Mouse (Mus musculus) CD4-positive, CD25-positive, alpha-beta regulatory T cell, adult 2 months (primary cell): ENCODE results near the gene Plekhg5.
A peak's percentile ranks its signal among the peaks of the same experiment; 100 is the strongest.

Experiments used
- DNase-seq: peaks from one replicate; pipeline ENCODE4 v3.0.0-alpha.2; 2012; ENCODE audit warnings: low read depth, low spot score

Plekhg5 gene

GRCm38 (mm10) chr4:152125161-152126025 is 53.1 kb downstream of the Plekhg5 start:
- peak; percentile 74 for DNase-seq

DNA sequence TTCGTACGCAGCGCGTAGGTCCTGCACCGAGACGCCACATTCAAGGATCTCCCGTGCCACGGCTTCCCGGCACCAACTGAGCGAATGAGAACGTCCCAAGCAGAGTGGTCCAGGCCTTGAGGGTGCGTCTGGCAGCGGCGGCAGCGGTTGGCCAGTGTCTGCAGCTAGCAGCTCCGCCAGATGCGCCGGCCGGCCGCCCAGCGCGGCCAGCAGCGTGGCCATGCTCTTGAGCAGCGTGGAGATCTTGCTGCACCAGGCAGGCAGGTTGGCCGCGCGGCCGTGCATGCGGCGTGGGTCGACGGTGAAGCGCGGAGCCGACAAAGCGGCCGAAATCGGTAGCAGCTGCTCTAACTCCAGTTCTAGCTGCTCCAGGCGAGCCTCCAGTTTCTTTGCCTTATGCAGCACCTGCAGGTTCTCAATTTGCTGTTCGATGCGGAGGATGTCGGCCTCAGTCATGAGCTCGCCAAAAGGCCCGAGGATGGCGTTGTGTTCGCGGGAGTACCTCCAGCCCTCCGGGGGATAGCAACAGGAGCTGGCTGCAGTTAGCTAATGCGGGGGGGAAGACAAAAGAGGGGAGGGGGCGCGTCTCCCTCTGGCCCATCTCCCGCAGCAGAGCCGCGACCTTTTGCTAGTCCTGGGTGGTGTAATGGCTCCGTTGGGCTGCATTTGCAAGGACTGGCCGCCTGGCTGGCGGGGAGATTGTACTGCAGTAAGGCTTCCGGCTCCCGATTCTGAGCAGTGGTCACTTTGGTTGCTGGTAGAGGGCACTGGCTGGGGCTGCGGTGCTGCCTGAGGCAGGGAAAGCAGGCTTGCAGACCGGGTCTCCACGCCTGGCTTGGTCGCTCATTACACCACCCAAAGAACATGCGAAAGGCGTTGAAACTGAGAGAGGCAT is 54.0 kb downstream of the Plekhg5 start:
- DNase-seq: peak; percentile 47

GRCm38 (mm10) chr4:152127884-152128283 is 55.6 kb downstream of the Plekhg5 start:
- DNase-seq: peak; percentile 11

- peak; percentile 10 for DNase-seq
Observed at GRCm38 (mm10) chr4:152128784-152129183, 56.5 kb downstream of the Plekhg5 start.

- DNase-seq: peak; percentile 51
Observed at GRCm38 (mm10) chr4:152129395-152129930, 57.2 kb downstream of the Plekhg5 start.

GRCm38 (mm10) chr4:152130771-152131653 is 58.7 kb downstream of the Plekhg5 start:
- DNase-seq: peak; percentile 83

DNA sequence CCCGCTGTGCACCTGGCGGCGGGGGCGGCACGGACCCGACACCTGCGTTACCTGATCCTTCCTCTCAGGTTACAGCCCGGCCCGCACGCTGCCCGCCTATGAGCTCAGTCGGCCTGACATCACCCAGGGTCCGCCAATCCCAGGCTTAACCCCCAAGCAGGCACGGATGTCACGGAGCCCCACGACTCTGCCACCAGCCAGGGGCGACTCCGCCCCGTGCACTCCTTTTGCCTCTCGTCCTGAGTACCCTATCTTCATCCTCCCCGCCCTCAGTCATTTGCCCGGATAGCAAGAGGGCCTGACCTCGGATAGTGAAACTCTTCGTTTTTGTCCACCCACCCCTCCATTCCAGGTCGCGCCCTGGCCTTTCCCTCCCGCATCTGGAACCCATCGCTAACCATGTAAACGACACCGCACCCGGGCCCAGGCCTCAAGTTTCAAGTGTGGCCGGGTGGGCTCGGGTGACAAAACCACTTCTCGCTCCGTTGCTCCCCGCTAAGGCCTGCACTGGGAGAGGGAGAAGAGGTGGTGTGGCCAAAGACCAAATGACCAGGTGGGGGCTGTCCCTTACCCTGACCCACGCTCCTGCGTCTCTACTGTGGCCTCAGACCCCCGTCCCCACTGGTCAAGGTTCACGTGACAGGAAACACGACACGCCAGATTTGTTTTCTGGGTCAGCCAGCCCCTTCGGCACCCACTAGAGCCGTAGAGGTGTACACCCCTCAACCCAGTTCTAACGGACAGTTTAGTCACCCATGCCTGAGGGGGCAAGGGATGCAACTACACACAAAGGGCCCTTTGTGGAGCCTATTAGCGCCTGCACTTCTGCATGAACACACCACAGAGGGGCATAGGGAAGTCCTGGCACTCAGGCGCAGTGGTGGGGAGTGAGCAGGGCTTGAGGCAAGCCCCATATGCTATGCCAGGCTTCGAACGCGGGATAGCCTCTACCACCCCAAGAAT is 59.8 kb downstream of the Plekhg5 start:
- DNase-seq: peak; percentile 64

GRCm38 (mm10) chr4:152132772-152133169 is 60.5 kb downstream of the Plekhg5 start:
- DNase-seq: peak; percentile 41

DNA sequence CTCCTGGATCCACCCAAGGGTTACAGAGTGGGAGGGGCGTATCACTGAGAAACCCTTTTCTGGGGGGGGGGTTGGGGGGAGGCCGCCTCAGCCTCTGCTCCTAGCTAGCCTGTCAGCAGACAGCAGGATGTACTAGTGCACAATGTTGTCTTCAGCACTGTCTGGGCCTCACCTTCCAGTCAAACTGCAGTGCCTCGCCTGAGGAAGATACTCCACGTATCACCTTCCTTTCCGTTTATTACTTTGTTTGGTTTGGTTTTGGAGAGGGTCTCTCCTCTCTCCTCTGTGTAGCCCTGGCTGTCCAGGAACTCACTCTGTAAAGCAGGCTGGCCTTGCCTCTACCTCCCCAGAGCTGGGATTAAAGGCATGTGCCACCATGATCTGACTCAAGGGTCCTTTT is 60.9 kb downstream of the Plekhg5 start:
- peak; percentile 24 for DNase-seq

- peak; percentile 81 for DNase-seq
Observed at GRCm38 (mm10) chr4:152134507-152134906, 62.2 kb downstream of the Plekhg5 start.

DNA sequence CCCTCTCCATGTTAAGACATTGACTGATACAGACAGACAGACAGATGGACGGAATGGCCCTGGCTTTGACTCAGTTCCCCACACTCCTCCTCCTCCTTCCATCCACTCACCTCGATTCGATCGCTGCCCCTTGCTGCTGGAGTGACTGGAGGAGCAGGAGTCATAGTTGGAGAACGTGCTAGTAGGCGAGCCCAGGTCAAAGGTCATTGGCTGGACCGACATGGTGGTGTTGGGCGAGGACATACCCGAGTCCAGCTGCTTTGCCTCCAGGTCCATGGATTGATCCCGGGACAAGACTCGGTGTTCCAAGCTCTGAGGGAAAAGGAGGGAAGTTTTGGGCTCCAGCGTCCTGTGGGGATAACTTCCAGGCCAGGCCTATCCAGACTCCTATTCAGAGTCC is 63.1 kb downstream of the Plekhg5 start:
- no peak for DNase-seq

- DNase-seq: peak; percentile 83
Observed at GRCm38 (mm10) chr4:152136112-152136875, 64.0 kb downstream of the Plekhg5 start.

- DNase-seq: no peak
Observed at GRCm38 (mm10) chr4:152136876-152137250, 64.6 kb downstream of the Plekhg5 start.

DNA sequence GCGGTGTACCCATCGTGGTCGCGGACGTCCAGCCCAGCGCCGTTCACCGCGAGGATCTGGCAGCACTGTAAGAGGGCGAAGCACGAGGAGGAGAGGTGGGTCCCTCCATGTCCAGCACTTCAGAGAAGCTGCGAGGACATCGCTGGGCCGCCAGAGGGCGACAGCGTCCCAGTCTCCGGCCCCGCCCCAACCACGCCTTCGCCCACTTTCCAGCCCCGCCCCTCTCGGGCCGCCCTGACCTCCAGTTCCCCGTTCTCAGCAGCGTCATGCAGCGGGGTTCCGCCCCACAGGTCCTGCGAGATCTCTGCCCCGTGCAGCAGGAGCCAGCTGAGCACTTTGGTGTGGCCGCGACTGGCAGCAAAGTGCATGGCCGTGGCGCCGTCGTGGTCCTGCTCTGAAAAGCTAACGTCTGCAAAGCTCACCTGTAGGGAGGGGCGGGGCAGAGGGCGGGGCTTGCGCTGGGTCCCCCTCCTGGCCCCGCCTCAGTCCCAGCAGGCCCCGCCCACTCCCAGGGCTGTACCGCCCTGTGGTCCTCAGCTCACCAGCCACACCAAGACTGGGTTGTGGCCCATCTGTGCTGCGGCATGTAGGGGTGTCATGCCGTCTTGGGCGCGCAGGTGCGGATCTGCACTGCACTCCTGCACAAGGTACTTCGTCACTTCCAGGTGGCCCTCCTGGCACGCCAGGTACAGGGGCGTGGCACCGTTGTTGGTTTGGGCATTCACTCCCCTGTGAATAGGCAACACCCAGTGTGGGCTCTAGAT is 66.4 kb downstream of the Plekhg5 start:
- DNase-seq: peak; percentile 92

DNA sequence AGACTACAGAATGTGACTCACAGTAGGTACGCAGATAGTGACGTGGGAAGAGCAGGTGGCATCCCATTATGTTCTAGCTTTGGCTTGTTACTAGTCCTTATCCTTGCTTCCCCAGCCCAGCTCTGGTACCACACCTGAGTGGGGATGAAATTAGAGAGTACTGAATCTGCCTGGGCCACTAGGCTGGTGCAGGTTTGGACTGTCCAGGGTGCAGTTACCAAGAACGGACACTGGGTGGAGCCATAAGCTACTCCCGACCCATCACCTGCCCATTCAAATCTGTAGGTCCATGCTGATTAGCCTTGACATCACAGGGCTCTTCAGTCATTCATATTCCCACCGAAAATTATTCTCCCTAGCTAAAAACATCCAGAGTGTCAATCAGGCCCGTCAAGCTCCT is 68.1 kb downstream of the Plekhg5 start:
- DNase-seq: peak; percentile 77

- DNase-seq: no peak
Observed at GRCm38 (mm10) chr4:152141521-152142135, 69.3 kb downstream of the Plekhg5 start.

- DNase-seq: no peak
Observed at GRCm38 (mm10) chr4:152143632-152144031, 71.3 kb downstream of the Plekhg5 start.

DNA sequence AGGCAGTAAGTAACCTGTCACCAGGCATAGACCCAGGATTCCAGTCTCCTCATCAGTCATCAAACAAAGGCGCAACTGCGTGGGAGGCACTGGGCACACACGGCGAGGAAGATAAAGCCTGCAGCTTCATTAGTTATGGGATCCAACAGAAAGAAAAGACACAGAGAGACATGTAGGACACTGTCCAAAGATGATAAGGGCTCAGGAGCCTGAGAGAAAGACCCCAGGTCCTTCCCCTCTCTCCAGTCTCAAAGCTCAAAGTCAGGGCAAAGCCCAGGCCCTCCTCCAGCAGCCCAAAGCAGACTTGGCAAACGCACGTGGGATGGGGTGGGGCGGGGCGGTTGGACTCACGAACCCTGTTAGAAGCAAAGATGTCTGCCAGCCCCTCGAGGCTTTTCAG is 73.2 kb downstream of the Plekhg5 start:
- DNase-seq: no peak
